Mouse (Mus musculus) C3H10T1/2 (cell line): ENCODE data around the gene Slc38a2. TPM values are rescaled to one million over a fixed set of nuclear protein-coding genes. Genes with fewer than 3 reads are reported as not detected.

Experiments used
- polyA plus RNA-seq, 2 experiments: library from polyadenylated mRNA; unstranded; fragments of >200 nt; fragmentation: generic; extraction: Trizol; gene quantifications; one replicate each; pipeline ENCODE4 v1.2.1; 2012; ENCODE audit warnings: missing spikeins in 2 of 2

Slc38a2 gene
- 10 to 100 TPM in 1 of 2 experiments, 1 to 10 TPM in 1; 8.7 to 85.0 TPM for polyA plus RNA-seq

DNA sequence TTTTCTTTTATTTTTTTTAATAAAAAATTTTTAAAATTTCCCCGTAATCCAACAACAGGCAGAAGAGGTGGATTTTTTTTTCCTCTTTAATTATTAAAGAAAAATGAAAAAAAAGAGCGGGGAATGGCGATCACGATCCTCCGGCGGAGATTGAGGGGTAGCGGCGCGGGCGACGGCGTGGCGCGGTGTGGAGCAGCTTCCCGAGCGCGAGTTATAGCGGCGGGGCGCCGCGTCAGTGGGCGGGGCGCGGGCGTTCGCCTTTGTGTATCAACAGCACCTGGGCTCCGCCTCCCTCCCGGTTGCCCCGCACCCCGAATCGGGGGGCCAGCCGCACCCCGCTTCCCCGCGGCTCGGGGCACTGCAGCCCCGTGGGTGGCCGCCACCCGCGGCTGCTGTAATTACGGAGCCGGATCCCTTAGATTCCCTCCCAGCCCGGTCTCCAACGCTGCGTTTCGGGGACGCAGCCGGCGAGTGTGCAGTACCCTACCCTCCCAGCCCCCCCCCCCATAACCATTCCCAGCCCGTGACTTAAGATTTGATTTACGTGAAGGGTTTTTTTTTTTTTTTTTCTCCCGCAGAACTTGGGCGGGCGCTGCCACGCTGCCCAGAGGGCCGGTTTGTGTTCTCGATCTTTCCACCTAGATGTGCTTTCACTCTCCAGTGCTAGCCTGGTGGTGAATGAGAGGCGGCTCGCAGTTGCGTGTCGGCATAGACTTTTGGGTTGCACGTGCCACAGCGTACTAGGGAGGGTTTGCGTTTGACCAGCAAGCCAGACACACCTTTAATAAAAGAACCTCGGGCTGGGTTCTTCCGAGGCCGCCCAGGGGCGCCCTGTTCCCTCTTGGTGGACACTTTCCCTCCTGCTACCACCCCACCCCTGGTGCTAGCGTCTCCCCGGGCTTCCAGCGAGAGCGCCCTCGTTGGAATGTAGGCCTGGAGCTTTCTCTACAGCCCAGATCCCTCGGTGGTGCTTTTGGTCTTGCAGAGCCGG lies at the start of gene Slc38a2:
Gene Slc38a2, minus strand, starts transcription at position 210 of the 991 bp plus-strand sequence.

DNA sequence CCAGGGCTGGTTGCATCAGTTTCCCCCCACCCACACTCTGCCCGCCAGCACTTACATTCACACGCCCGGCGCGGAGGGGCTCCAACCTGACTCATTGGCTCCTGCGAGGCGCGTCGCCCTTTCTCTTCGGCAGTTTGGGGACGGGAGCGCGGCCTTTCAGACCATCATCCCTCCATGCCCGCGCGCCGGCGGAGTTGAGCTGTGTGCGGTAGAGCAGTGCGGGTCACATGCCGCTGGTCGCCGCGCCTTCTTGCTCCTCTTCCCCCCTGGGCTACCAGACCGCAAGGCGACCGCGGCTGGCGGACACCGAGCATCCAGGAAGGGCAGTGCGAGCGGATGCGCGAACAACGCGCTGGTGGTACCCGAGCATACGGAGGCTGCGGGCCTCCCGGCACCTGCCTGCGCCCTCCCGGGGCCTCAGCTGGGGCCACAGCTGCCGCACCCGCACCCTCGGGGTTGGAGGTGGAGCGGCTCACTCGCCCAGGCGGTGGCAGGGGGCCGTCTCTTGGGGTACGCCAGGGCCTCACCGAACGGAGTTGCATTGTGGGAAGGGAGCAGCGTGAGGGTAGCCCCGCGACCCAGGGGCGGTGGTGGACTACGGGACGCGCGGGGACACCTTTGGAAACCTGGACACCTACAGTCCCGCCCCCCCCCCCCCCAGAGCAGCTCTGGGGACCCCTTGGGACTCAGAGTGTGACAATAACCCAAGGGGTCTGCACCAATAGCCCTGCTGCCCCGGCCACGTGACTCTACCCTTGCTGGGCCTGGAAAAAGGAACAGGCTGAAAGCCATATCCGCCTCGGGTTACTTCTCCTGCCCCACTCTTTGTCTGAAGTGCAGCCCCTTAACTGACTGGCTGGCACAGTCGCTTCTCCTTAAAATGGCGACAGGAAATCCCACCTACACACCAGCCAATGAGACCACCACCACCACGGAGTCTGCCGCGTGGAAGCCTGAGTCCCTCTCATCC lies 56.8 kb downstream of the Slc38a2 start, which contains the start of gene Slc38a1:
Gene Slc38a1, minus strand, starts transcription at position 478 of the 970 bp plus-strand sequence.

Other genes starting within 250 kb of the Slc38a2 start
- 10 to 100 TPM in 1 of 2 experiments, 1 to 10 TPM in 1; 2.7 to 16.3 TPM for gene Scaf11, start 238.9 kb downstream of the Slc38a2 start, polyA plus RNA-seq
- gene Slc38a1, start 56.8 kb downstream of the Slc38a2 start, polyA plus RNA-seq = 1 to 10 TPM; 2.7 to 3.8 TPM